Mouse (Mus musculus) heart, embryonic 11.5 days (tissue): Measurements from ENCODE around the gene Ddx42. TPM values are rescaled to one million over a fixed set of nuclear protein-coding genes. Genes with fewer than 3 reads are reported as not detected.
"Not testable (repeated sequence)": the region's sequence is repeated elsewhere in the genome, so short reads cannot be mapped to it uniquely, and the experiment has no call there.

Source experiments
- ATAC-seq: fragments of 200-750 bp; cut with Nextera tagmentation; replicated peaks from 2 replicates; pipeline ENCODE4 v1.8.0; 2017; ENCODE audit warnings: moderate library complexity; ENCODE audit not compliant: insufficient number of reproducible peaks, low FRiP score, low TSS enrichment
- H3K27ac ChIP-seq: fragments of 300-500 bp; sonication (generic); 2 replicates; pipeline ENCODE4 v1.5.1; 2014; ENCODE audit warnings: mild to moderate bottlenecking, low read depth, low read length
- H3K27me3 ChIP-seq: fragments of 300-500 bp; sonication (generic); 2 replicates; pipeline ENCODE4 v1.6.1; 2014; ENCODE audit warnings: mild to moderate bottlenecking, low read length, mixed read lengths; ENCODE audit not compliant: control insufficient read depth, insufficient read depth
- H3K36me3 ChIP-seq: fragments of 300-500 bp; sonication (generic); 2 replicates; pipeline ENCODE4 v1.6.1; 2014; ENCODE audit warnings: mild to moderate bottlenecking, low read length, moderate library complexity, mixed read lengths; ENCODE audit not compliant: control insufficient read depth, insufficient read depth
- H3K4me1 ChIP-seq: fragments of 300-500 bp; sonication (generic); 2 replicates; pipeline ENCODE4 v1.6.1; 2014; ENCODE audit warnings: low read length; ENCODE audit not compliant: control insufficient read depth, insufficient read depth
- H3K4me2 ChIP-seq: fragments of 300-500 bp; sonication (generic); 2 replicates; pipeline ENCODE4 v1.6.1; 2014; ENCODE audit warnings: mild to moderate bottlenecking, moderate library complexity
- H3K4me3 ChIP-seq: fragments of 300-500 bp; sonication (generic); 2 replicates; pipeline ENCODE4 v1.5.1; 2014; ENCODE audit warnings: low read depth, low read length
- H3K9ac ChIP-seq: fragments of 300-500 bp; sonication (generic); 2 replicates; pipeline ENCODE4 v1.6.1; 2014; ENCODE audit warnings: mild to moderate bottlenecking, low read depth, low read length, moderate library complexity
- H3K9me3 ChIP-seq: fragments of 300-500 bp; sonication (generic); replicated peaks from 2 replicates; pipeline ENCODE4 v1.6.1; 2016; ENCODE audit warnings: low read length; ENCODE audit not compliant: control insufficient read depth
- WGBS: fragments of 180-500 bp; shearing (Covaris S2); extraction: QIAGEN DNeasy Blood & Tissue Kit; methylation state at CpG from one replicate; pipeline ENCODE4 v1.1.7; 2014; ENCODE audit not compliant: insufficient replicate concordance; 5-methylcytosine and 5-hydroxymethylcytosine counted together
- polyA plus RNA-seq: library from polyadenylated mRNA; unstranded; fragments of >200 nt; fragmentation: Nextera tagmentation; extraction: Ambion mirVana; gene quantifications from 2 replicates; pipeline ENCODE4 v1.2.1, GENCODE M21; 2014

Ddx42 gene
- polyA plus RNA-seq, 1 experiment from 2014 or later, result 45.3 TPM

DNA sequence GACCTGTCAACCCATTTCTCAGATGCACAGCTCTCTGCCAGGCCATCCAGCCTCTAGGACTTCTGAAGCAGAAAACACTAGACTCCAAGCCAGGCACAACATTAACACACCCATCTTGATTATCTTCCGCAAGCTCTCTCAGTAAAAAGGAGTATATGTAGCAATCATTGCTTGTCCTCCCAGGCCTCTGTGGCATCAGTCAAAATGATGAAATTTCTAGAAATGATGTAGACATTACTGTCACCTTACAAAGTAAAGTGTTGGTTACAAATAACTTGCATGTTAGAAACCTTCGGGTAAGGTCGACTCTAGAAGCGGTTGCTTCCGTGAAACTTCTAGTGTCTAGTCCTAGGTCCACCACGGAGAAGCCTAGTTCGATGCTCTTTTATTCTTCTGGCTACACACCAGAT is 1.3 kb upstream of the Ddx42 start:
- no peaks in the 10 kb centered on the region for H3K9me3 ChIP-seq
- peak overlapping the region; percentile 98 for H3K9ac ChIP-seq
- WGBS, result 26% methylated on average over 7 of the region's 7 CpGs
- peak overlapping the region; percentile 99 for H3K4me3 ChIP-seq
- peaks cover 12% of the 10 kb centered on the region for H3K36me3 ChIP-seq
- no peak for ATAC-seq
- peaks cover 17% of the 10 kb centered on the region for H3K4me1 ChIP-seq
- H3K4me2 ChIP-seq, result peak overlapping the region; percentile 74
- peak overlapping the region; percentile 96; the same call in 1 of the 2 replicates for H3K27ac ChIP-seq
- H3K27me3 ChIP-seq, result no peaks in the 10 kb centered on the region

DNA sequence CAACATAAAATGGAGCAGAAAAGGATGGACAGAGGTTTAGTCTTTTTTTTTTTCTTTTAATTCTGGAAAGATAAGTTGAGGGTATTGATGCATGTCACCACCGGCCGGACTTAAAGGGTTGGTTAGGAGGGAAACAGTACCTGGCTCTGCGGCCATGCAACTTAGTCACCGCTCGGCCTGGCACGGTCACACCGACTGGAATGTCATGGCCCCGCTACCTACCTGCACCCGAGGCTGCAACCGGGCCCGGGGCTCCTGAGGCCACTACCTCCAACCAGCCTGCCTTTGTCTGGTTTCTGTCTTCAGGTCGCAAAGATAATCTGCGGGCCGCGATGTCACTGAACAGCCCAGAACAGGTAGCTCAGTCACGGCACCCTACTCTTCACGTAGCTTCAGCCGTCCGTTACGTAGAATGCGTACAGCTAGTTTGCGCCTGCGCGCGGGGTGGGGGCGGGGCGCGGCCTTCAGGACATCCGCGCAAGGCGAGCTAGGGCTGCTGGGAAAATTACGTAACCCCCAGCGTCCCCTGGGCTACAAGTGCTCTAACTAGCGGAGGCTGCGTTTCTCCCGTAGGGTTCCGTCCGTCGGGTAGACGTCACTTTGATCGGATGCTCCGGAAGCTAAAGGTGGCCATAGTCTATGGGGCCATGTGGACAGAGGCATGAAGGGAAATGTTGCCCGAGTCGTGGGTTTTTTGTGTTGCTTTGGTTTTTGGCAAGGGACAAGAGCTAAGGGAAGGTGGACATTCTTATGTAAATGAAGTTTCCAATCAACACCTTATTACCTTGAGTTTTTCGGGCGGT is 598 bp upstream of the Ddx42 start, which contains the start of gene Ccdc47:
TSS of gene Ccdc47 (minus strand) at position 418 of the 803 bp plus-strand sequence.
- Histone ChIP-seq H3K4me2 (peak within 1 kb of the TSS; percentile 74), H3K36me3 (peaks cover 8% of the 10 kb centered on the region), H3K27me3 (no peaks in the 10 kb centered on the region), H3K9ac (peak within 1 kb of the TSS; percentile 98), H3K4me1 (peaks cover 17% of the 10 kb centered on the region), H3K9me3 (no peaks in the 10 kb centered on the region), H3K27ac (peak within 1 kb of the TSS; percentile 96), H3K4me3 (peak within 1 kb of the TSS; percentile 99)
- ATAC-seq, result peak; percentile 95
- whole genome bisulfite sequencing, result under 1% methylated on average over 46 of the region's 46 CpGs

DNA sequence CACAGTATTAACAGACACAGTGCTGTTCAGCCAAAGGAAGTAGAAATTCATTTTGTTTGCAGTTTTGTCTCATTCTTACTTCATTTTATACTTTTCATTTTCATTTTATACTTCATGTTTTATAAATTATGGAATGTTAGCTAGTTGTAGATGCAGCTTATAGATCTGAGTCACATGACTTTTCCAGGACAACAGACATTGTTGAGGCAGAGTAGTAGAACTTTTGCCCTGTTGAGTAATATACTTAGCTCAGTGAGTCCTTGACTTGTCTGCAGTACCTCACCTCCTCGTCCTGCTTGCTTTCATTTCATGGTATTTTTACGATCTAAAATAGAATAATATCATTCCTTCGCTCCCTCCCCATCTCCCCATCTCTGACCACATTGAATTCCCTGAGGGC is 3.9 kb downstream of the Ddx42 start:
- H3K9ac ChIP-seq, result no peak overlapping the region
- no peak overlapping the region for H3K4me2 ChIP-seq
- H3K9me3 ChIP-seq, result no peaks in the 10 kb centered on the region
- WGBS, result 88% methylated on average over 3 of the region's 3 CpGs
- ATAC-seq, result no peak
- peaks cover 8% of the 10 kb centered on the region for H3K4me1 ChIP-seq
- no peak overlapping the region for H3K27ac ChIP-seq
- H3K36me3 ChIP-seq, result peaks cover 8% of the 10 kb centered on the region; the same call in 1 of the 2 replicates
- no peak overlapping the region for H3K4me3 ChIP-seq
- H3K27me3 ChIP-seq, result no peaks in the 10 kb centered on the region

DNA sequence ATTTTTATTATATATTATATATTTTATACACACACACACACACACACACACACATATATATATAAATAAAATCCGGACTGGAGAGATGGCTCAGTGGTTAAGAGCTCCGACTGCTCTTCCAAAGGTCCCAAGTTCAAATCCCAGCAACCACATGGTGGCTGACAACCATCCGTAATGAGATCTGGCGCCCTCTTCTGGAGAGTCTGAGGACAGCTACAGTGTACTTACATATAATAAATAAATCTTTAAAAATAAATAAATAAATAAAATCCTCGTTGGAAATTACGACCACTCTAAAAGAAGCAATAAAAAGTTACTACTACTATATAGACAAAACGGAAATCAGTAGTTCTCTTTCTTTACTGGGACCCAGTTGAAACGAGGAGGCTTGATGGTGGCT is 17.3 kb downstream of the Ddx42 start:
- H3K9ac ChIP-seq, H3K27ac ChIP-seq, H3K9me3 ChIP-seq, H3K4me3 ChIP-seq, H3K27me3 ChIP-seq, H3K4me2 ChIP-seq, H3K4me1 ChIP-seq, ATAC-seq: not testable (repeated sequence)
- 80% methylated on average over 8 of the region's 8 CpGs for WGBS
- peaks cover 27% of the 10 kb centered on the region for H3K36me3 ChIP-seq

DNA sequence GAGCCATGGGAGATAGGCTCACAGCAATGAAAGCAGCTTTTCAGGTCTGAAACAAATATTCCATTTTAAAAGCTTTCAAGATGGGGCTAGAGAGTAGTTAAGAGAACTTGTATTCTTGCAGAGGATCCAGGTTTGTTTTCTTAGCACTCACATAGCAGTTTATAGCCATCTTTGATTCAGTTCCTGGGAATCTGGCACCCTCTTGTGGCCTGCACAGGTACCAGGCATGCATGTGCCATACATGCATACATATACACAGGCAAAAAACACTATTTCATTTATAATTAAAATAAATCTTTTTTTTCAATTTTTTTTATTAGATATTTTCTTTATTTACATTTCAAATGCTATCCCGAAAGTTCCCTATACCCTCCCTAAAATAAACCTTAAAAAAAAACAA is 30.1 kb downstream of the Ddx42 start:
- Histone ChIP-seq H3K4me2 (no peak overlapping the region), H3K4me3 (no peak overlapping the region)
- 88% methylated on average over 1 of the region's 1 CpGs for WGBS

DNA sequence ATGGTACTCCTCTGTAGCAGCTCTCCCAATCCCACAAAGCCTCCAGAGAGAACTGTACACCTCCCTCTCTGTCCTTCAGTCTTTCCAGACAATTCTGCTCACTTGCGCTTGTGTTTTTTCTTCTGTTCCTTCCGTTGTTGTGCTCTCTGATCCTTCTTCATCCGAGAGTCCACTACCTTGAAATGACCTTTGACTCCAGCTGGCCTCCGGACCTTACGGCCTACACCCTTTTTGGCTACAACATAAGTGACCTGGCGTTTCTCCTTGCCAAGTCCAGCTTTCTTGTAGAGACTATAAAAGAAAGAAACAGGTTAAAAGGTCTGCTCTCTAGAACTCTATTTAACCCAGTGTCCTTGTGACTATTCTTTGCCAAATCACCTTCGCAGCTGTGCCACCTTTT is 32.6 kb downstream of the Ddx42 start:
- WGBS, result 85% methylated on average over 7 of the region's 7 CpGs
- Histone ChIP-seq H3K27me3 (no peaks in the 10 kb centered on the region), H3K36me3 (peaks cover 73% of the 10 kb centered on the region), H3K4me1 (no peaks in the 10 kb centered on the region), H3K4me2 (no peak overlapping the region), H3K27ac (no peak overlapping the region), H3K4me3 (no peak overlapping the region), H3K9ac (no peak overlapping the region), H3K9me3 (no peaks in the 10 kb centered on the region)
- ATAC-seq, result no peak

More for the DNA sequence above, 30.1 kb downstream of the Ddx42 start:
- Histone ChIP-seq H3K27me3 (no peaks in the 10 kb centered on the region), H3K9ac (no peak overlapping the region), H3K36me3 (peaks cover 72% of the 10 kb centered on the region), H3K9me3 (no peaks in the 10 kb centered on the region), H3K4me1 (no peaks in the 10 kb centered on the region), H3K27ac (no peak overlapping the region)
- ATAC-seq, result no peak

DNA sequence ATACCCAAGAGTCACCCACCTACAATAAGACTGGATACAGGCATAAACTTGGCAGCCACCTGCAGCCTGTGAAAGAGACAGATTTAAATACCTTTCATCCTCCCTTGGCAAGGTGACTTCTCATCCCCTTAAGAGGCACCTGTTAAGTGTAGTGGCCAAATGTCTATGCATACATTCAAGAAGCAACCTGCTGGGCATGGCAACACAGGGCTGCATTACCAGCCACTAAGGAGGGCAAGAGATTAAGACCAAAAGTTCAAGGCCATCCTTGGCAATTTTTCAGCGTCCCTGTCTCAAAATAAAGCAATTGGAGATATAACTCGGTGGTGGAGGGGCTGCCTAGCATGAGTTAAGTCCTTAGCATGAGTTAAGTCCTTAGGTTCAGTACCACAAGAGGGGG is 38.0 kb downstream of the Ddx42 start:
- H3K36me3 ChIP-seq, result peaks cover 41% of the 10 kb centered on the region
- WGBS, result 20% methylated on average over 2 of the region's 2 CpGs
- peak overlapping the region; percentile 89 for H3K9ac ChIP-seq
- H3K4me1 ChIP-seq, result peaks cover 18% of the 10 kb centered on the region
- H3K27ac ChIP-seq, result no peak overlapping the region
- no peak for ATAC-seq
- H3K4me3 ChIP-seq, result peak overlapping the region; percentile 77
- no peaks in the 10 kb centered on the region for H3K9me3 ChIP-seq
- no peaks in the 10 kb centered on the region for H3K27me3 ChIP-seq
- H3K4me2 ChIP-seq, result peak overlapping the region; percentile 91

DNA sequence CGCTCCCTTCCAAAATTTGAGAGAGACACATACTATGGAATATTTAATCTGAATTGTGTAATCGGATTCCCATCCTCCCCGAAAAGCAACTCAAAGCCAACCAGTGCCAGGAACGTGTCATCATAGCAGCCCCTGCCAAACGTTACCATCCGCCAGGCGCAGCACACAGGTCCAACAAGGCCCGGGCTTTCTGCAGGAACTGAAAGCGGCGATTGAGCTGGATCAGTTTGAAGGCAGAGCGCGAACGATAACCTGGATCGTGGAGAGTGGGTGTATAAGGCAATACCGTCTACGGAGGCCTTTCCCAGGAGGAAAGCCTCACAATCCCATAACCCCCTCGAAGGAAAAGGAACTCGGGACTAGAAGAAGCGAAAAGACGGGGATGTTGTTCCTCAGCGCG is 38.4 kb downstream of the Ddx42 start:
- ATAC-seq, result no peak
- Histone ChIP-seq H3K4me1 (peaks cover 18% of the 10 kb centered on the region), H3K36me3 (peaks cover 38% of the 10 kb centered on the region), H3K4me3 (peak overlapping the region; percentile 77), H3K9ac (peak overlapping the region; percentile 89), H3K27ac (no peak overlapping the region), H3K27me3 (no peaks in the 10 kb centered on the region), H3K4me2 (peak overlapping the region; percentile 91), H3K9me3 (no peaks in the 10 kb centered on the region)
- WGBS, result 2% methylated on average over 22 of the region's 22 CpGs
